Mouse (Mus musculus) gastrocnemius, postnatal 14 days (tissue): Measurements from ENCODE around the gene Hpcal1. TPM values are rescaled to one million over a fixed set of nuclear protein-coding genes. Genes with fewer than 3 reads are reported as not detected.
"Not testable (repeated sequence)": the region's sequence is repeated elsewhere in the genome, so short reads cannot be mapped to it uniquely, and the experiment has no call there.

Experiments used
- DNase-seq: peaks from one replicate; pipeline ENCODE4 v3.0.0; 2021; ENCODE audit warnings: mixed read lengths
- intact Hi-C: fragments of 180-260 bp; cut with DNase I; formaldehyde crosslinking; loops from one replicate; pipeline ENCODE4 v1.15.1; 2025; ENCODE audit warnings: low total_unique reads
- total RNA-seq, 2 experiments: library from RNA; stranded (reverse); gene quantifications; 2 replicates each; pipeline ENCODE4 v1.2.3; 2021

Hpcal1 gene
- total RNA-seq, 2 experiments from 2014 or later, result 11.6 to 17.7 TPM

DNA sequence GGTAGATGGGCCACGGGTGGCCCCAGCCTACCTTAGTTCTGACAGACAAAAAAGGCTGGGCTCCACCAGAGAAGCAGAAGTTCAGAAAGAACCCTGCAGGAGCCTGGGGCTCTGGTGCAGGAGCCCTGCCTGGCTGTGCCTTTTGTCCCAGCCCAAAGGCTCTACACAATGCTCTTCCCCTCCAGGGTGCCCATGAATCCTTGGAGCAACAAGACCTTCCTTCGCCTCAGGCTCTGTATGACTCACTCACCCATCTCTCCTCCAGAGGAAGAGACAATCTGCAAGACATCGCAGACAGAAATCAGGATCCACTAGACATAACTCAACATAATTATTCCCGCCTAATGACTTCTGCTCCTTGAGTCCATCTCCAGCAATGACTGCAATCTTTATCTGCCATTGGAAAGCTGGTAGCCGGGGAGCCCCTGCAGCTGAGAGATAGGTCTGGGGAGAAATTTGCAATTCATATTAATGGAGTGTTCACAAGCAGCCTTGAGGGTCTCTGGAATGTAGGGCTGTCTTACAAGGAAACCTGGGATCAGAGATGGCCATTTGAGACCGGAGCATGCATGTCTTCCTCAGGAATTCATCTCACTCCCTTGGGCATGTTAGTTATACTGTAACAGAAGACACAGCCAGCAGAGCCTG is 71.8 kb downstream of the Hpcal1 start:
- DNase-seq, result no peak
- intact Hi-C loops, result no loop called here

- no peak for DNase-seq
- intact Hi-C loops, result no loop called here
These were observed 72.4 kb downstream of the Hpcal1 start for GRCm38 (mm10) chr12:17763054-17763453.

DNA sequence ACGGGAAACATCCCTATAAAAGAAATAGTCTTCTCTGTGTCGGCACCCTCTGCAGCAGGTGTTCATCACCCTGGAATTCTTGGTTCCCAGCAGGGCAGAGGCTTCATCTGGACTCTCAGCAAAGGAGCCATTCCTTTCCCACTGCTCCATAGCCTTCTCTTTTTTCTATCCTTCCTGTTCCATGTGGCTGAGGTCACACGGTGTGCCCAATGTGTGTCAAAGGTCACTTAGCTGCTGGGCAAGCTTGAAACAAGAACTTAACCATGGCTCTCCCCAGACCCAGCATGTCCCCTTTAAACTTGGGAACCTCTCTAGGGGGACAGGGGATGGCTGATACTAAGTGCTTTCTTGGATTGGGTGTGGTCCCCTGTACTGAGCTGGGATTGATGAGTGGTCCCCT is 73.3 kb downstream of the Hpcal1 start:
- no peak for DNase-seq
- intact Hi-C loops, result no loop called here

- DNase-seq, intact Hi-C loops: not testable (repeated sequence)
These were observed 76.9 kb downstream of the Hpcal1 start for GRCm38 (mm10) chr12:17767567-17767966.

- intact Hi-C loops, result loop anchor here (5.0 kb wide), 1 partner anchor 77 kb away; the partner anchor contains the start of gene Hpcal1
- no peak for DNase-seq
These were observed 79.0 kb downstream of the Hpcal1 start for GRCm38 (mm10) chr12:17769476-17770172.

- intact Hi-C loops, result loop anchor here (5.0 kb wide), 1 partner anchor 78 kb away; the partner anchor contains the start of gene Hpcal1
- no peak for DNase-seq
These were observed 79.9 kb downstream of the Hpcal1 start for GRCm38 (mm10) chr12:17770538-17770937.

- intact Hi-C loops, result loop anchor here (5.0 kb wide), 1 partner anchor 81 kb away; the partner anchor contains the start of gene Hpcal1
- DNase-seq, result peak; percentile 41
These were observed 83.1 kb downstream of the Hpcal1 start for GRCm38 (mm10) chr12:17773721-17774120.

DNA sequence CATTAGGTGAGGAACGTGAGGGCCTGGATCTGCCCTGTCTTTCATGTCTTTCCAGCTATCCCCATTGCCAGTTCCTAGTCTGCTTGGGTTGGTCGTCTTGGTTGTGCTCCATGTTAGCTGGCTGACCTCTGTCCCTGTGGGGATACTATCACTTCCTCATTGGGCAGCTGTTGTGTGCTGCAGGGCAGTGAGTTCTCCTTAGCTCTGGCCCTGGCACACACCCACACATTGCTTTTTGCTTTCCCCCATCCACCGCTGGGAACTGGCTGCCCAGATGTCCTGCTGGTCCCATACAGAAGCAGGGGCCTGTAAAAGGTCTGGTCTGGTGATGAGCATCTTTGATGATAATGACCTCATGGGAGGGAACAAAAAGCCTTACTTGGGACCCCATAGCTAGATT is 84.2 kb downstream of the Hpcal1 start:
- not testable (repeated sequence) for DNase-seq
- intact Hi-C loops, result loop anchor here (5.0 kb wide), 1 partner anchor 83 kb away; the partner anchor contains the start of gene Hpcal1

GRCm38 (mm10) chr12:17778320-17778719 is 87.7 kb downstream of the Hpcal1 start:
- intact Hi-C loops, result no loop called here
- DNase-seq, result no peak

DNA sequence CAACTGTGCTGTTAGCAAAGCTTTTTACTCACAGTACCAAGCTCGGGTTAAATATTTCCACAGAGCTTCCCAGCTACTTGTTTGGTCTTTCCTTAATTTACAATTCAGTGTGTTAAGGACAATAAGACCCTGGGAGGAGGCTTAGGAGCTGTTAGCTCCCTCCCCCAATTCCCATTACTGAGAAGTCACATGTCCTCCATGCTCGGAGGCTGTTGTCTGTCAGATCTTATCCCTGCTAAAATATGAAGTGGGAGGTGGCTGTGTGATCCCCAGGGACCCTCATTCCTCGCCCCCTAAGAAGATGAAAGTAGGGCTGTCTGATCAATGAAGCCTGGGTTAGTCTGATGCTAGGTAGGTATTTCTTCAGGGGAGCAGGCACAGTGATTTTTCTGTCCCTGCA is 88.4 kb downstream of the Hpcal1 start:
- no peak for DNase-seq

GRCm38 (mm10) chr12:17789486-17789885 is 98.8 kb downstream of the Hpcal1 start:
- no peak for DNase-seq
- intact Hi-C loops, result no loop called here

More for the DNA sequence above, 88.4 kb downstream of the Hpcal1 start:
- intact Hi-C loops, result no loop called here

DNA sequence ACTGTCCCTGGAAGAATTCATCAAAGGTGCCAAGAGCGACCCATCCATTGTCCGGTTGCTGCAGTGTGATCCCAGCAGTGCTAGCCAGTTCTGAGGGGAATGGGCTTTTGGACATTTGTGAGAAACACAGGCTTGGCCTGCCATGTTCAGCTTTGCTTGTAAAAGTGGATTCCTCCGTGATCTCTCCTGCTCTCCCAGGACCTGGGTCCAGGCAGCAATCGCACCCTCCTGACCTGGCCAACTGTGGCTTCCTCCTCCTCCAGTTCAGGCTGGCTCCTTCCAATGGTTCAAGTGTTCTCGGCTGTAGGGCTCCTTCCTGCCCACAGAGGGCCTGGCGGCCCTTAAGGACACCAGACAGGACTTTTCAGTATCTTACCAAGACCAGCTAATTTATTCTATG is 100.5 kb downstream of the Hpcal1 start:
- intact Hi-C loops, result loop anchor here (10.0 kb wide), 1 partner anchor 116 kb away; no protein-coding TSS in a partner anchor
- DNase-seq, result no peak

- DNase-seq, result no peak
- intact Hi-C loops, result loop anchor here (10.0 kb wide), 1 partner anchor 118 kb away; no protein-coding TSS in a partner anchor
These were observed 102.1 kb downstream of the Hpcal1 start for GRCm38 (mm10) chr12:17792756-17793155.

- peak; percentile 51 for DNase-seq
- intact Hi-C loops, result loop anchor here (5.0 to 10.0 kb wide), 2 partner anchors 121 to 238 kb away; no protein-coding TSS in a partner anchor
These were observed 105.1 kb downstream of the Hpcal1 start for GRCm38 (mm10) chr12:17795660-17796278.

- DNase-seq, result not testable (repeated sequence)
- intact Hi-C loops, result loop anchor here (5.0 to 10.0 kb wide), 2 partner anchors 123 to 241 kb away; no protein-coding TSS in a partner anchor
These were observed 107.6 kb downstream of the Hpcal1 start for GRCm38 (mm10) chr12:17798261-17798660.

GRCm38 (mm10) chr12:17808542-17808941 is 117.9 kb downstream of the Hpcal1 start:
- DNase-seq, result peak; percentile 53
- intact Hi-C loops, result loop anchor here (10.0 kb wide), 1 partner anchor 444 kb away; no protein-coding TSS in a partner anchor

GRCm38 (mm10) chr12:17835279-17835678 is 144.6 kb downstream of the Hpcal1 start:
- DNase-seq, intact Hi-C loops: not testable (repeated sequence)
